Mouse (Mus musculus): ENCODE measurements around the gene Dgki. TPM values are rescaled to one million over a fixed set of nuclear protein-coding genes. Genes with fewer than 3 reads are reported as not detected.

The Dgki gene
- total and polyA plus RNA-seq, 3 experiments = 0.04 to 0.18 (median 0.08) TPM

- Histone ChIP-seq H3K9ac (ENCODE audit: low read depth, low read length) (no peak overlapping the region), H3K27ac (no peak overlapping the region), H3K4me3 (no peak overlapping the region), H3K4me1 (ENCODE audit: control insufficient read depth, insufficient read depth, low read length) (no peaks in the 10 kb centered on the region), H3K36me3 (ENCODE audit: control insufficient read depth, insufficient read depth, low read length) (no peaks in the 10 kb centered on the region), H3K79me2 (replicated peaks; ENCODE audit: control insufficient read depth, insufficient read depth, low read length) (no peaks in the 10 kb centered on the region), H3K27me3 (ENCODE audit: control insufficient read depth, insufficient read depth, low read length) (no peaks in the 10 kb centered on the region)
- 58% methylated on average over 2 of the region's 2 CpGs for WGBS
- TF ChIP-seq POLR2A (IDR thresholded peaks at IDR 0.05; ENCODE audit: insufficient read depth, low read depth, low read length) (no peak), EP300 (IDR thresholded peaks at IDR 0.05; ENCODE audit: insufficient read depth, low read depth, low read length) (no peak), CTCF (IDR thresholded peaks at IDR 0.05) (no peak)
- no peak for DNase-seq
- intact Hi-C loops (cut with DNase I) = no loop called here
Measured at GRCm38 (mm10) chr6:36937527-36937926, 362.5 kb downstream of the Dgki start.

- Histone ChIP-seq H3K79me2 (replicated peaks; ENCODE audit: control insufficient read depth, insufficient read depth, low read length) (no peaks in the 10 kb centered on the region), H3K27me3 (ENCODE audit: control insufficient read depth, insufficient read depth, low read length) (no peaks in the 10 kb centered on the region), H3K36me3 (ENCODE audit: control insufficient read depth, insufficient read depth, low read length) (no peaks in the 10 kb centered on the region), H3K4me1 (ENCODE audit: control insufficient read depth, insufficient read depth, low read length) (no peaks in the 10 kb centered on the region), H3K27ac (no peak overlapping the region), H3K4me3 (no peak overlapping the region), H3K9ac (ENCODE audit: low read depth, low read length) (no peak overlapping the region)
- TF ChIP-seq CTCF (IDR thresholded peaks at IDR 0.05) = no peak
- TF ChIP-seq EP300 (IDR thresholded peaks at IDR 0.05; ENCODE audit: insufficient read depth, low read depth, low read length) = no peak
- no peak for TF ChIP-seq POLR2A (IDR thresholded peaks at IDR 0.05; ENCODE audit: insufficient read depth, low read depth, low read length)
- intact Hi-C loops (cut with DNase I) = no loop called here
- WGBS = 93% methylated on average over 4 of the region's 4 CpGs
- no peak for DNase-seq
Measured at GRCm38 (mm10) chr6:36936816-36937215, 363.2 kb downstream of the Dgki start.

- H3K36me3 ChIP-seq (ENCODE audit: control insufficient read depth, insufficient read depth, low read length) = no peaks in the 10 kb centered on the region
- no peak for DNase-seq
- H3K27ac ChIP-seq = no peak overlapping the region
- no peak overlapping the region for H3K4me3 ChIP-seq
- TF ChIP-seq CTCF (IDR thresholded peaks at IDR 0.05) (no peak), POLR2A (IDR thresholded peaks at IDR 0.05; ENCODE audit: insufficient read depth, low read depth, low read length) (no peak), EP300 (IDR thresholded peaks at IDR 0.05; ENCODE audit: insufficient read depth, low read depth, low read length) (no peak)
- intact Hi-C loops (cut with DNase I) = no loop called here
- H3K4me1 ChIP-seq (ENCODE audit: control insufficient read depth, insufficient read depth, low read length) = no peaks in the 10 kb centered on the region
- H3K27me3 ChIP-seq (ENCODE audit: control insufficient read depth, insufficient read depth, low read length) = no peaks in the 10 kb centered on the region
- no peaks in the 10 kb centered on the region for H3K79me2 ChIP-seq (replicated peaks; ENCODE audit: control insufficient read depth, insufficient read depth, low read length)
- 75% methylated on average over 4 of the region's 4 CpGs for WGBS
- no peak overlapping the region for H3K9ac ChIP-seq (ENCODE audit: low read depth, low read length)
Measured at GRCm38 (mm10) chr6:36931473-36931872, 368.5 kb downstream of the Dgki start.

GRCm38 (mm10) chr6:36929781-36930180, 370.2 kb downstream of the Dgki start:
- Histone ChIP-seq H3K4me1 (ENCODE audit: control insufficient read depth, insufficient read depth, low read length) (no peaks in the 10 kb centered on the region), H3K36me3 (ENCODE audit: control insufficient read depth, insufficient read depth, low read length) (no peaks in the 10 kb centered on the region), H3K79me2 (replicated peaks; ENCODE audit: control insufficient read depth, insufficient read depth, low read length) (no peaks in the 10 kb centered on the region), H3K27ac (no peak overlapping the region), H3K9ac (ENCODE audit: low read depth, low read length) (no peak overlapping the region), H3K4me3 (no peak overlapping the region), H3K27me3 (ENCODE audit: control insufficient read depth, insufficient read depth, low read length) (no peaks in the 10 kb centered on the region)
- intact Hi-C loops (cut with DNase I) = no loop called here
- no peak for TF ChIP-seq EP300 (IDR thresholded peaks at IDR 0.05; ENCODE audit: insufficient read depth, low read depth, low read length)
- TF ChIP-seq CTCF (IDR thresholded peaks at IDR 0.05) = no peak
- TF ChIP-seq POLR2A (IDR thresholded peaks at IDR 0.05; ENCODE audit: insufficient read depth, low read depth, low read length) = no peak
- no peak for DNase-seq
- 91% methylated on average over 2 of the region's 2 CpGs for WGBS

GRCm38 (mm10) chr6:36926455-36926854, 373.5 kb downstream of the Dgki start:
- Histone ChIP-seq H3K4me3 (no peak overlapping the region), H3K27me3 (ENCODE audit: control insufficient read depth, insufficient read depth, low read length) (no peaks in the 10 kb centered on the region), H3K9ac (ENCODE audit: low read depth, low read length) (no peak overlapping the region), H3K4me1 (ENCODE audit: control insufficient read depth, insufficient read depth, low read length) (no peaks in the 10 kb centered on the region), H3K27ac (no peak overlapping the region), H3K79me2 (replicated peaks; ENCODE audit: control insufficient read depth, insufficient read depth, low read length) (no peaks in the 10 kb centered on the region), H3K36me3 (ENCODE audit: control insufficient read depth, insufficient read depth, low read length) (no peaks in the 10 kb centered on the region)
- WGBS = 65% methylated on average over 4 of the region's 4 CpGs
- TF ChIP-seq CTCF (IDR thresholded peaks at IDR 0.05) (no peak), POLR2A (IDR thresholded peaks at IDR 0.05; ENCODE audit: insufficient read depth, low read depth, low read length) (no peak), EP300 (IDR thresholded peaks at IDR 0.05; ENCODE audit: insufficient read depth, low read depth, low read length) (no peak)
- DNase-seq = no peak
- intact Hi-C loops (cut with DNase I) = no loop called here

GRCm38 (mm10) chr6:36922006-36922405, 378.0 kb downstream of the Dgki start:
- H3K27me3 ChIP-seq (ENCODE audit: control insufficient read depth, insufficient read depth, low read length) = no peaks in the 10 kb centered on the region
- H3K4me3 ChIP-seq = no peak overlapping the region
- 87% methylated on average over 4 of the region's 4 CpGs for WGBS
- no peaks in the 10 kb centered on the region for H3K36me3 ChIP-seq (ENCODE audit: control insufficient read depth, insufficient read depth, low read length)
- intact Hi-C loops (cut with DNase I) = no loop called here
- TF ChIP-seq POLR2A (IDR thresholded peaks at IDR 0.05; ENCODE audit: insufficient read depth, low read depth, low read length) = no peak
- no peak for TF ChIP-seq CTCF (IDR thresholded peaks at IDR 0.05)
- no peak for TF ChIP-seq EP300 (IDR thresholded peaks at IDR 0.05; ENCODE audit: insufficient read depth, low read depth, low read length)
- no peak overlapping the region for H3K27ac ChIP-seq
- H3K4me1 ChIP-seq (ENCODE audit: control insufficient read depth, insufficient read depth, low read length) = no peaks in the 10 kb centered on the region
- DNase-seq = no peak
- H3K9ac ChIP-seq (ENCODE audit: low read depth, low read length) = no peak overlapping the region
- H3K79me2 ChIP-seq (replicated peaks; ENCODE audit: control insufficient read depth, insufficient read depth, low read length) = no peaks in the 10 kb centered on the region
